Mouse (Mus musculus): Measurements from ENCODE around the gene Olfr308. TPM values are rescaled to one million over a fixed set of nuclear protein-coding genes. Genes with fewer than 3 reads are reported as not detected.
"Not testable (repeated sequence)": the region's sequence is repeated elsewhere in the genome, so short reads cannot be mapped to it uniquely, and the experiment has no call there.

Gene Olfr308
- not detected in 2 replicates for polyA plus RNA-seq (2014; fragmentation: Nextera tagmentation; extraction: Ambion mirVana)

DNA sequence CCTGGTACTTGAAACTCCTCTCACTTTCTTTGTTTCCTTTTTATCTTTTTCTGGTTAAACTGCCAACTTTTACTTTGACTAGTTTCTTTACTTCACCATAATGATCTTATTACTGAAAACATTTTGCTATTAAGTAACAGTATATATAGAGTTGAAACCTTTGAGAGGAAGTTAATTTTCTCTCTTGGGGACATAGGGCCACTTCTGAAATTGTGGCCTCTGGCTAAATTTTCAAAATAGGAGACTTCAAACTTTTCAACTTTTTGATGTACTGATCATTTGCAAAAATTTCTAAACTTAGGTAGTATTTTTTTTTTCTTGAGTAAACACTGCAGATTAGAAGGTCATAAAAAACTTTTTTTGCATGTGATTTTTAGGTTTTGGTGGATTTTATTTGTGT is at the start of gene Olfr308:
TSS of gene Olfr308 (minus strand) at position 101 of the 400 bp plus-strand sequence.
- H3K27me3 ChIP-seq (ENCODE audit: control insufficient read depth, insufficient read depth, low read length), result no peaks in the 10 kb centered on the region
- no peak within 1 kb of the TSS for H3K4me3 ChIP-seq (ENCODE audit: low read length)
- no peak within 1 kb of the TSS for H3K27ac ChIP-seq (ENCODE audit: low read depth, low read length)
- H3K4me2 ChIP-seq (replicated peaks; ENCODE audit: low read depth, low read length), result no peak within 1 kb of the TSS
- no peak within 1 kb of the TSS for H3K9ac ChIP-seq (ENCODE audit: low read depth, low read length)
- H3K9me3 ChIP-seq (ENCODE audit: control insufficient read depth, low read length), result no peaks in the 10 kb centered on the region
- no peak for ATAC-seq (ENCODE audit: low FRiP score, low TSS enrichment)
- no peaks in the 10 kb centered on the region for H3K36me3 ChIP-seq (ENCODE audit: control insufficient read depth, insufficient read depth, low read length)
- no peaks in the 10 kb centered on the region for H3K4me1 ChIP-seq (ENCODE audit: control insufficient read depth, insufficient read depth, low read length)

GRCm38 (mm10) chr7:86366828-86367227 is 41.4 kb upstream of the Olfr308 start, which contains the start of gene Olfr305:
Gene Olfr305, minus strand, starts transcription at chr7:86366928.
- no peaks in the 10 kb centered on the region for H3K36me3 ChIP-seq (ENCODE audit: control insufficient read depth, insufficient read depth, low read length)
- no peak for ATAC-seq (ENCODE audit: low FRiP score, low TSS enrichment)
- H3K4me3 ChIP-seq (ENCODE audit: low read length), result no peak within 1 kb of the TSS
- WGBS, result 86% methylated on average over 1 of the region's 1 CpGs
- no peak within 1 kb of the TSS for H3K4me2 ChIP-seq (replicated peaks; ENCODE audit: low read depth, low read length)
- H3K27ac ChIP-seq (ENCODE audit: low read depth, low read length), result no peak within 1 kb of the TSS
- no peaks in the 10 kb centered on the region for H3K4me1 ChIP-seq (ENCODE audit: control insufficient read depth, insufficient read depth, low read length)
- no peaks in the 10 kb centered on the region for H3K27me3 ChIP-seq (ENCODE audit: control insufficient read depth, insufficient read depth, low read length)
- H3K9me3 ChIP-seq (ENCODE audit: control insufficient read depth, low read length), result no peaks in the 10 kb centered on the region
- H3K9ac ChIP-seq (ENCODE audit: low read depth, low read length), result no peak within 1 kb of the TSS

- not testable (repeated sequence) for H3K36me3 ChIP-seq (ENCODE audit: control insufficient read depth, insufficient read depth, low read length); H3K9ac ChIP-seq (ENCODE audit: low read depth, low read length); H3K9me3 ChIP-seq (ENCODE audit: control insufficient read depth, low read length); H3K4me1 ChIP-seq (ENCODE audit: control insufficient read depth, insufficient read depth, low read length); H3K27ac ChIP-seq (ENCODE audit: low read depth, low read length); H3K27me3 ChIP-seq (ENCODE audit: control insufficient read depth, insufficient read depth, low read length); ATAC-seq (ENCODE audit: low FRiP score, low TSS enrichment); H3K4me3 ChIP-seq (ENCODE audit: low read length); H3K4me2 ChIP-seq (replicated peaks; ENCODE audit: low read depth, low read length)
- 91% methylated on average over 9 of the region's 9 CpGs for WGBS
Measured at GRCm38 (mm10) chr7:86346296-86346695, 20.9 kb upstream of the Olfr308 start.

GRCm38 (mm10) chr7:86344253-86344652 is 18.8 kb upstream of the Olfr308 start:
- no peaks in the 10 kb centered on the region for H3K9me3 ChIP-seq (ENCODE audit: control insufficient read depth, low read length)
- H3K27me3 ChIP-seq (ENCODE audit: control insufficient read depth, insufficient read depth, low read length), result no peaks in the 10 kb centered on the region
- H3K4me2 ChIP-seq (replicated peaks; ENCODE audit: low read depth, low read length), result no peak overlapping the region
- no peaks in the 10 kb centered on the region for H3K4me1 ChIP-seq (ENCODE audit: control insufficient read depth, insufficient read depth, low read length)
- no peak overlapping the region for H3K4me3 ChIP-seq (ENCODE audit: low read length)
- H3K9ac ChIP-seq (ENCODE audit: low read depth, low read length), result no peak overlapping the region
- H3K27ac ChIP-seq (ENCODE audit: low read depth, low read length), result no peak overlapping the region
- no peak for ATAC-seq (ENCODE audit: low FRiP score, low TSS enrichment)
- 78% methylated on average over 3 of the region's 3 CpGs for WGBS
- H3K36me3 ChIP-seq (ENCODE audit: control insufficient read depth, insufficient read depth, low read length), result no peaks in the 10 kb centered on the region

DNA sequence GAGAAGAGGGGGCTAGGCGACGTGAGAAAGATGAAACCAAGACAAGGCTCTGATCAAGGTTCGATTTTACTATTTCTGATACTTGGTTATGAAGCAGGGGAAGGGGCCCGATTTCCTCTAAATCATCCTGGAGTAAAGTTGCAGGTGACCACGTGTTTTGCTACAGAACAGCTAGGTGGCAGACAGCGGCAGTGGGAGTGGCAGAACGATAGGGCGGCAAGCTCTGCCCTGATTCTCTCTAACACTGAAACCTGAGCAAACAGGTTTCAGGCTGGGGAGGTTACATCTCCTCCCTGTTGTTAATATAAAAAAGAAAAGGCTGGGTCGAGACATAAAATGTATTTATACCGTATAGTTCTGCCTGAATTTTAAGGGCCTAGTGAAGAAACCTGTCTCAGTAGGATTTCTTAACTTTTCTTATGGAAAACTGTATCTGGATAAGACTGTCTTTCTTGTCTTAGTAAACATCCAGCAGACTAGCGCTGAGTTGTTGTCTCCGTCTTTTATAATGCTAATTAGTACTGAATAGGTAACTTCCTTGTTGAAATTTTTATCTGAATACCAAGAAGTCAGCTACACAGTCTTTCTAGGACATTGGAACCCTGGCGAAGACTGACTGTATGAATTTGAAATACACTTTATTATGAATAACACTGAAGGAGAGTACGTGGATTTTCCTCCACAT is 17.6 kb upstream of the Olfr308 start:
- Histone ChIP-seq H3K27me3 (ENCODE audit: control insufficient read depth, insufficient read depth, low read length) (no peaks in the 10 kb centered on the region), H3K9me3 (ENCODE audit: control insufficient read depth, low read length) (no peaks in the 10 kb centered on the region), H3K27ac (ENCODE audit: low read depth, low read length) (no peak overlapping the region), H3K4me1 (ENCODE audit: control insufficient read depth, insufficient read depth, low read length) (no peaks in the 10 kb centered on the region), H3K9ac (ENCODE audit: low read depth, low read length) (no peak overlapping the region), H3K36me3 (ENCODE audit: control insufficient read depth, insufficient read depth, low read length) (no peaks in the 10 kb centered on the region), H3K4me2 (replicated peaks; ENCODE audit: low read depth, low read length) (no peak overlapping the region), H3K4me3 (ENCODE audit: low read length) (no peak overlapping the region)
- WGBS, result 75% methylated on average over 14 of the region's 14 CpGs
- ATAC-seq (ENCODE audit: low FRiP score, low TSS enrichment), result no peak

DNA sequence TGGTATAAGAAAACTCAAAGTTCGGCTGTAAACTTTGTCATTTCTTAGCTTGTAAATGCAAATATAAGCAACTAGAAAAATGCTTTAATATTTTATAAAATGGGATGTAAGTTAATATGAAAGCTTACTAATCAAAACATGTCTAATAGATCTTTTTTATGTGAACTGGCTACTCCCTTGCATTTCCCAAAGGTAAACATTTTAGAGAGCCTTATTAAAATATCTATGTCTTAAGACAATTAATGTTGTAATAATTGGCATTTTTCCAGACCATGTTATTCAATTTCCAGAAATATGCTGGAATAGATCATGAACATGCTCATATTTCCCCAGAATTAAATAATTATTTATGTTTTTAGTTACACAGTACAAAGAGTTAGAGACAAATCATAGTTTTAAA is 12.1 kb upstream of the Olfr308 start, which contains the start of gene Olfr307:
TSS of gene Olfr307 (minus strand) at position 101 of the 400 bp plus-strand sequence.
- Histone ChIP-seq H3K27me3 (ENCODE audit: control insufficient read depth, insufficient read depth, low read length) (no peaks in the 10 kb centered on the region), H3K9me3 (ENCODE audit: control insufficient read depth, low read length) (no peaks in the 10 kb centered on the region), H3K4me3 (ENCODE audit: low read length) (no peak within 1 kb of the TSS), H3K4me2 (replicated peaks; ENCODE audit: low read depth, low read length) (no peak within 1 kb of the TSS), H3K9ac (ENCODE audit: low read depth, low read length) (no peak within 1 kb of the TSS), H3K36me3 (ENCODE audit: control insufficient read depth, insufficient read depth, low read length) (no peaks in the 10 kb centered on the region), H3K4me1 (ENCODE audit: control insufficient read depth, insufficient read depth, low read length) (no peaks in the 10 kb centered on the region), H3K27ac (ENCODE audit: low read depth, low read length) (no peak within 1 kb of the TSS)
- WGBS, result 80% methylated on average over 1 of the region's 1 CpGs
- no peak for ATAC-seq (ENCODE audit: low FRiP score, low TSS enrichment)

- no peak for ATAC-seq (ENCODE audit: low FRiP score, low TSS enrichment)
- Histone ChIP-seq H3K36me3 (ENCODE audit: control insufficient read depth, insufficient read depth, low read length) (no peaks in the 10 kb centered on the region), H3K27me3 (ENCODE audit: control insufficient read depth, insufficient read depth, low read length) (no peaks in the 10 kb centered on the region), H3K4me1 (ENCODE audit: control insufficient read depth, insufficient read depth, low read length) (no peaks in the 10 kb centered on the region), H3K4me3 (ENCODE audit: low read length) (no peak overlapping the region), H3K9ac (ENCODE audit: low read depth, low read length) (no peak overlapping the region), H3K4me2 (replicated peaks; ENCODE audit: low read depth, low read length) (no peak overlapping the region), H3K27ac (ENCODE audit: low read depth, low read length) (no peak overlapping the region), H3K9me3 (ENCODE audit: control insufficient read depth, low read length) (no peaks in the 10 kb centered on the region)
- WGBS, result 95% methylated on average over 2 of the region's 2 CpGs
Measured at GRCm38 (mm10) chr7:86321323-86321722, 4.1 kb downstream of the Olfr308 start.

- H3K4me1 ChIP-seq (ENCODE audit: control insufficient read depth, insufficient read depth, low read length), result no peaks in the 10 kb centered on the region
- no peaks in the 10 kb centered on the region for H3K36me3 ChIP-seq (ENCODE audit: control insufficient read depth, insufficient read depth, low read length)
- H3K27me3 ChIP-seq (ENCODE audit: control insufficient read depth, insufficient read depth, low read length), result no peaks in the 10 kb centered on the region
- no peak within 1 kb of the TSS for H3K27ac ChIP-seq (ENCODE audit: low read depth, low read length)
- no peak within 1 kb of the TSS for H3K9ac ChIP-seq (ENCODE audit: low read depth, low read length)
- WGBS, result 77% methylated on average over 2 of the region's 2 CpGs
- H3K4me3 ChIP-seq (ENCODE audit: low read length), result no peak within 1 kb of the TSS
- H3K9me3 ChIP-seq (ENCODE audit: control insufficient read depth, low read length), result no peaks in the 10 kb centered on the region
- H3K4me2 ChIP-seq (replicated peaks; ENCODE audit: low read depth, low read length), result no peak within 1 kb of the TSS
- ATAC-seq (ENCODE audit: low FRiP score, low TSS enrichment), result no peak
Measured at GRCm38 (mm10) chr7:86313608-86314007, 11.8 kb downstream of the Olfr308 start, which contains the start of gene Olfr309. Gene Olfr309, minus strand, starts transcription at chr7:86313708.

GRCm38 (mm10) chr7:86277072-86277471 is 48.4 kb downstream of the Olfr308 start, which contains the start of gene Olfr310:
Gene Olfr310, minus strand, starts transcription at chr7:86277172.
- H3K4me2 ChIP-seq (replicated peaks; ENCODE audit: low read depth, low read length), result no peak within 1 kb of the TSS
- H3K36me3 ChIP-seq (ENCODE audit: control insufficient read depth, insufficient read depth, low read length), result no peaks in the 10 kb centered on the region
- 78% methylated on average over 1 of the region's 1 CpGs for WGBS
- H3K27ac ChIP-seq (ENCODE audit: low read depth, low read length), result no peak within 1 kb of the TSS
- no peaks in the 10 kb centered on the region for H3K27me3 ChIP-seq (ENCODE audit: control insufficient read depth, insufficient read depth, low read length)
- ATAC-seq (ENCODE audit: low FRiP score, low TSS enrichment), result no peak
- H3K4me1 ChIP-seq (ENCODE audit: control insufficient read depth, insufficient read depth, low read length), result no peaks in the 10 kb centered on the region
- no peak within 1 kb of the TSS for H3K4me3 ChIP-seq (ENCODE audit: low read length)
- H3K9me3 ChIP-seq (ENCODE audit: control insufficient read depth, low read length), result no peaks in the 10 kb centered on the region
- H3K9ac ChIP-seq (ENCODE audit: low read depth, low read length), result no peak within 1 kb of the TSS

Data from kidney, embryonic 14.5 days (tissue).